Mouse (Mus musculus) kidney, postnatal 4 days (tissue): ENCODE data around the gene Zbtb2.
A peak's percentile ranks its signal among the peaks of the same experiment; 100 is the strongest.

ENCODE experiments used
- DNase-seq, 2 experiments: peaks; one replicate each; pipeline ENCODE4 v3.0.0; 2021; ENCODE audit warnings: mixed read lengths in 2 of 2

The Zbtb2 gene

GRCm38 (mm10) chr10:4327716-4328115 is 60.2 kb downstream of the Zbtb2 start:
- no peak for DNase-seq

GRCm38 (mm10) chr10:4325562-4325961 is 62.3 kb downstream of the Zbtb2 start:
- peak; percentile 28 to 57 for DNase-seq

GRCm38 (mm10) chr10:4323885-4324284 is 64.0 kb downstream of the Zbtb2 start:
- no peak for DNase-seq
